ENCODE assay signal across 22 mouse cellular contexts in genomic region chr11:39998612-39999011, GRCm38 (mm10).
"Had no signal": no experiment of that assay in that cellular context is flagged by ENCODE, and none has a peak within 500 bp of the region (broad histone marks: within the 10 kb centered on the region; RNA-seq: fewer than 3 reads in every experiment).

No protein-coding gene starts in this region.

- H3K27ac ChIP-seq: intestine, embryonic 15.5 days; limb, embryonic 10.5 days; limb, embryonic 13.5 days; liver, embryonic 12.5 days; liver, embryonic 15.5 days; lung, embryonic 15.5 days; midbrain, embryonic 12.5 days; midbrain, embryonic 15.5 days; stomach, embryonic 15.5 days had no signal

- ATAC-seq: intestine, embryonic 15.5 days; liver, embryonic 12.5 days; midbrain, embryonic 15.5 days had no signal

- DNase-seq: kidney, adult 11 months; kidney, adult 8-10 months; kidney, postnatal 14 days; kidney, postnatal 4 days; liver; lung, adult 18-20 months; lung, postnatal 10 days; lung, postnatal 36 days; retina, postnatal 1 day; right cerebral cortex, postnatal 25 days; spleen, adult 18-20 months; thymus, postnatal 36 days had no signal

- H3K4me2 ChIP-seq: intestine, embryonic 15.5 days; limb, embryonic 13.5 days; liver, embryonic 12.5 days; liver, embryonic 15.5 days; lung, embryonic 15.5 days; midbrain, embryonic 12.5 days; midbrain, embryonic 15.5 days; stomach, embryonic 15.5 days had no signal

- H3K4me3 ChIP-seq: intestine, embryonic 15.5 days; limb, embryonic 10.5 days; limb, embryonic 13.5 days; liver, embryonic 12.5 days; liver, embryonic 15.5 days; lung, embryonic 15.5 days; megakaryocyte, embryonic 14.5 days; midbrain, embryonic 12.5 days; midbrain, embryonic 15.5 days; stomach, embryonic 15.5 days had no signal

- H3K36me3 ChIP-seq: intestine, embryonic 15.5 days; limb, embryonic 10.5 days; limb, embryonic 13.5 days; liver, embryonic 12.5 days; liver, embryonic 15.5 days; lung, embryonic 15.5 days; midbrain, embryonic 12.5 days; midbrain, embryonic 15.5 days; stomach, embryonic 15.5 days had no signal

- H3K27me3 ChIP-seq: intestine, embryonic 15.5 days; limb, embryonic 13.5 days; liver, embryonic 12.5 days; liver, embryonic 15.5 days; lung, embryonic 15.5 days; megakaryocyte, embryonic 14.5 days; midbrain, embryonic 12.5 days; midbrain, embryonic 15.5 days; stomach, embryonic 15.5 days had no signal

- H3K4me1 ChIP-seq: intestine, embryonic 15.5 days; limb, embryonic 10.5 days; limb, embryonic 13.5 days; liver, embryonic 12.5 days; liver, embryonic 15.5 days; lung, embryonic 15.5 days; megakaryocyte, embryonic 14.5 days; midbrain, embryonic 12.5 days; midbrain, embryonic 15.5 days; stomach, embryonic 15.5 days had no signal

- H3K9me3 ChIP-seq: intestine, embryonic 15.5 days; limb, embryonic 10.5 days; limb, embryonic 13.5 days; liver, embryonic 12.5 days; liver, embryonic 15.5 days; lung, embryonic 15.5 days; megakaryocyte, embryonic 14.5 days; midbrain, embryonic 12.5 days; midbrain, embryonic 15.5 days; stomach, embryonic 15.5 days had no signal

- H3K9ac ChIP-seq: intestine, embryonic 15.5 days; limb, embryonic 13.5 days; liver, embryonic 12.5 days; liver, embryonic 15.5 days; lung, embryonic 15.5 days; midbrain, embryonic 12.5 days; midbrain, embryonic 15.5 days; stomach, embryonic 15.5 days had no signal
